Mouse (Mus musculus) forebrain, embryonic 11.5 days (tissue): ENCODE measurements around the gene Ldlrad3. TPM values are rescaled to one million over a fixed set of nuclear protein-coding genes. Genes with fewer than 3 reads are reported as not detected.
A peak's percentile ranks its signal among the peaks of the same experiment; 100 is the strongest.

Experiments
- ATAC-seq: fragments of 200-750 bp; cut with Nextera tagmentation; replicated peaks from 2 replicates; pipeline ENCODE4 v1.8.0; 2017; ENCODE audit warnings: moderate TSS enrichment; ENCODE audit not compliant: low FRiP score
- DNase-seq: peaks from one replicate; pipeline ENCODE4 v3.0.0-alpha.2; 2017; ENCODE audit warnings: low spot score
- H3K27ac ChIP-seq: fragments of 300-500 bp; sonication (generic); 2 replicates; pipeline ENCODE4 v1.5.1; 2014; ENCODE audit warnings: low read depth, low read length
- H3K27me3 ChIP-seq: fragments of 300-500 bp; sonication (generic); 2 replicates; pipeline ENCODE4 v1.6.1; 2014; ENCODE audit warnings: mild to moderate bottlenecking, low read length, mixed read lengths; ENCODE audit not compliant: control insufficient read depth, insufficient read depth
- H3K36me3 ChIP-seq: fragments of 300-500 bp; sonication (generic); 2 replicates; pipeline ENCODE4 v1.6.1; 2014; ENCODE audit warnings: mild to moderate bottlenecking, low read length, moderate library complexity, mixed read lengths; ENCODE audit not compliant: control insufficient read depth, insufficient read depth
- H3K4me1 ChIP-seq: fragments of 300-500 bp; sonication (generic); replicated peaks from 2 replicates; pipeline ENCODE4 v1.6.1; 2014; ENCODE audit warnings: low read length, mixed read lengths; ENCODE audit not compliant: control insufficient read depth, insufficient read depth
- H3K4me2 ChIP-seq: fragments of 300-500 bp; sonication (generic); 2 replicates; pipeline ENCODE4 v1.6.1; 2014; ENCODE audit warnings: low read depth, mild to moderate bottlenecking, low read length, moderate library complexity, mixed read lengths; ENCODE audit not compliant: severe bottlenecking
- H3K4me3 ChIP-seq: fragments of 300-500 bp; sonication (generic); 2 replicates; pipeline ENCODE4 v1.5.1; 2014; ENCODE audit warnings: low read depth, low read length
- H3K9ac ChIP-seq: fragments of 300-500 bp; sonication (generic); 2 replicates; pipeline ENCODE4 v1.6.1; 2014; ENCODE audit warnings: low read length
- H3K9me3 ChIP-seq: fragments of 300-500 bp; sonication (generic); 2 replicates; pipeline ENCODE4 v1.6.1; 2016; ENCODE audit warnings: low read length, mixed read lengths; ENCODE audit not compliant: control insufficient read depth
- WGBS: fragments of 180-500 bp; shearing (Covaris S2); extraction: QIAGEN DNeasy Blood & Tissue Kit; methylation state at CpG from one replicate; pipeline ENCODE4 v1.1.7; 2014; 5-methylcytosine and 5-hydroxymethylcytosine counted together
- polyA plus RNA-seq: library from polyadenylated mRNA; unstranded; fragments of >200 nt; fragmentation: Nextera tagmentation; extraction: Ambion mirVana; gene quantifications from 2 replicates; pipeline ENCODE4 v1.2.1, GENCODE M21; 2014

Gene Ldlrad3
- polyA plus RNA-seq, 1 experiment from 2014 or later: 60.7 TPM

- peak overlapping the region; percentile 17; the same call in 1 of the 2 replicates for H3K9ac ChIP-seq
- no peak overlapping the region for H3K4me3 ChIP-seq
- no peaks in the 10 kb centered on the region for H3K27me3 ChIP-seq
- WGBS: 23% methylated on average over 15 of the region's 15 CpGs
- no peaks in the 10 kb centered on the region for H3K9me3 ChIP-seq
- peaks cover 45% of the 10 kb centered on the region for H3K4me1 ChIP-seq
- no peak for DNase-seq
- H3K36me3 ChIP-seq: no peaks in the 10 kb centered on the region
- no peak overlapping the region for H3K4me2 ChIP-seq
- ATAC-seq: no peak
- H3K27ac ChIP-seq: peak overlapping the region; percentile 66; the same call in 1 of the 2 replicates
These were observed 202.9 kb downstream of the Ldlrad3 start for GRCm38 (mm10) chr2:101983082-101983852.

- Histone ChIP-seq H3K4me2 (no peak overlapping the region), H3K9ac (no peak overlapping the region; the same call in 1 of the 2 replicates), H3K4me1 (peaks cover 53% of the 10 kb centered on the region), H3K36me3 (no peaks in the 10 kb centered on the region), H3K9me3 (no peaks in the 10 kb centered on the region), H3K27me3 (no peaks in the 10 kb centered on the region), H3K27ac (no peak overlapping the region), H3K4me3 (no peak overlapping the region)
- WGBS: 87% methylated on average over 6 of the region's 6 CpGs
- no peak for DNase-seq
- ATAC-seq: no peak
These were observed 204.2 kb downstream of the Ldlrad3 start for GRCm38 (mm10) chr2:101981964-101982498.

GRCm38 (mm10) chr2:101981211-101981610 lies 205.0 kb downstream of the Ldlrad3 start:
- H3K4me2 ChIP-seq: no peak overlapping the region
- H3K9me3 ChIP-seq: no peaks in the 10 kb centered on the region
- no peak for ATAC-seq
- H3K4me3 ChIP-seq: no peak overlapping the region
- no peaks in the 10 kb centered on the region for H3K27me3 ChIP-seq
- no peak overlapping the region for H3K9ac ChIP-seq
- WGBS: 33% methylated on average over 2 of the region's 2 CpGs
- no peaks in the 10 kb centered on the region for H3K36me3 ChIP-seq
- no peak for DNase-seq
- H3K27ac ChIP-seq: peak overlapping the region; percentile 98; the same call in 1 of the 2 replicates
- peaks cover 58% of the 10 kb centered on the region for H3K4me1 ChIP-seq

- ATAC-seq (0 out of 2 replicates have a peak, but pooled peaks have one; percentile 16), DNase-seq (no peak)
- Histone ChIP-seq H3K27ac (peak overlapping the region; percentile 98), H3K36me3 (no peaks in the 10 kb centered on the region), H3K27me3 (no peaks in the 10 kb centered on the region), H3K4me2 (no peak overlapping the region), H3K4me3 (no peak overlapping the region), H3K9ac (peak overlapping the region; percentile 27; the same call in 1 of the 2 replicates), H3K4me1 (peaks cover 62% of the 10 kb centered on the region), H3K9me3 (no peaks in the 10 kb centered on the region)
- 12% methylated on average over 8 of the region's 8 CpGs for WGBS
These were observed 205.7 kb downstream of the Ldlrad3 start for GRCm38 (mm10) chr2:101980456-101980947.

- Histone ChIP-seq H3K27me3 (no peaks in the 10 kb centered on the region), H3K36me3 (no peaks in the 10 kb centered on the region), H3K9me3 (no peaks in the 10 kb centered on the region), H3K4me2 (peak overlapping the region; percentile 36), H3K4me1 (peaks cover 64% of the 10 kb centered on the region), H3K4me3 (no peak overlapping the region), H3K9ac (peak overlapping the region; percentile 27), H3K27ac (peak overlapping the region; percentile 98)
- ATAC-seq: peak; percentile 87
- 5% methylated on average over 21 of the region's 21 CpGs for WGBS
- DNase-seq: peak; percentile 92
These were observed 207.4 kb downstream of the Ldlrad3 start for GRCm38 (mm10) chr2:101978534-101979525.

GRCm38 (mm10) chr2:101976399-101977064 lies 209.7 kb downstream of the Ldlrad3 start:
- Histone ChIP-seq H3K9me3 (no peaks in the 10 kb centered on the region), H3K9ac (no peak overlapping the region), H3K36me3 (no peaks in the 10 kb centered on the region), H3K4me1 (peaks cover 59% of the 10 kb centered on the region), H3K4me3 (no peak overlapping the region), H3K4me2 (no peak overlapping the region), H3K27ac (peak overlapping the region; percentile 98), H3K27me3 (no peaks in the 10 kb centered on the region)
- WGBS: 52% methylated on average over 7 of the region's 7 CpGs
- no peak for DNase-seq
- ATAC-seq: no peak

GRCm38 (mm10) chr2:101973810-101974209 lies 212.4 kb downstream of the Ldlrad3 start:
- no peak overlapping the region for H3K4me3 ChIP-seq
- H3K4me2 ChIP-seq: no peak overlapping the region
- H3K36me3 ChIP-seq: no peaks in the 10 kb centered on the region
- no peak overlapping the region for H3K27ac ChIP-seq
- H3K9me3 ChIP-seq: no peaks in the 10 kb centered on the region
- 60% methylated on average over 3 of the region's 3 CpGs for WGBS
- 0 out of 2 replicates have a peak, but pooled peaks have one; percentile 34 for ATAC-seq
- no peak overlapping the region for H3K9ac ChIP-seq
- peaks cover 42% of the 10 kb centered on the region for H3K4me1 ChIP-seq
- H3K27me3 ChIP-seq: no peaks in the 10 kb centered on the region
- DNase-seq: no peak

- Histone ChIP-seq H3K36me3 (no peaks in the 10 kb centered on the region), H3K4me1 (peaks cover 45% of the 10 kb centered on the region), H3K9me3 (no peaks in the 10 kb centered on the region), H3K4me3 (no peak overlapping the region), H3K9ac (peak overlapping the region; percentile 16), H3K4me2 (no peak overlapping the region), H3K27me3 (no peaks in the 10 kb centered on the region), H3K27ac (peak overlapping the region; percentile 64)
- no peak for ATAC-seq
- WGBS: 13% methylated on average over 4 of the region's 4 CpGs
- DNase-seq: no peak
These were observed 218.6 kb downstream of the Ldlrad3 start for GRCm38 (mm10) chr2:101967601-101968000.
